Mouse (Mus musculus) bone marrow macrophage, adult 2 months (primary cell): ENCODE results near the gene Zbtb5.

ENCODE experiments used
- CTCF ChIP-seq: IDR thresholded peaks from 2 replicates; pipeline ENCODE4 v1.5.1; 2012; ENCODE audit warnings: low read depth, mild to moderate bottlenecking, low read length, moderate library complexity
- POLR2A ChIP-seq: IDR thresholded peaks from 2 replicates; pipeline ENCODE4 v1.6.1; 2012; ENCODE audit warnings: mild to moderate bottlenecking, low read depth, low read length, borderline replicate concordance

DNA sequence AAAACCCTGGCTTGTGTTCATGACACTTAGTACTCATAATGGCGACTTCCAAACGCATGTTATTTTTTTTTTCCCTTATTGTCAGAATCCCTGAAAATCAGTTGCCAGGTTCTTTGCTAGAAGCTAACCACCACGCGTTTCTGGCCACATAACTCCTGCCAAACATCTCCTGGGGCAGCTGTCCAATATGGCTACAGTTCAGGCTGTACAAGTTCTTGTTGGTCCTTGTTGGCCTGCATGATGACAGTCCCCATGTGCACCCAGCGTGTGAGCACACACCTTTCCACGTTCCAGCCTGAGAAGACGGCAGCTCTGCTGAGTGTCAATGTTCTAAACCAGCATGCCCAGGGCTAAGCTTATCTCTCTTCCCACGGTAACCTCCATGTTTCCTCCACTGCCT, 43.2 kb upstream of the Zbtb5 start:
- TF ChIP-seq CTCF (no peak), POLR2A (no peak)
